Mouse (Mus musculus): Measurements from ENCODE around the gene Crip3. TPM values are rescaled to one million over a fixed set of nuclear protein-coding genes. Genes with fewer than 3 reads are reported as not detected.

Crip3 gene
- polyA plus RNA-seq, 1 experiment from 2014 or later: 37.5 TPM

DNA sequence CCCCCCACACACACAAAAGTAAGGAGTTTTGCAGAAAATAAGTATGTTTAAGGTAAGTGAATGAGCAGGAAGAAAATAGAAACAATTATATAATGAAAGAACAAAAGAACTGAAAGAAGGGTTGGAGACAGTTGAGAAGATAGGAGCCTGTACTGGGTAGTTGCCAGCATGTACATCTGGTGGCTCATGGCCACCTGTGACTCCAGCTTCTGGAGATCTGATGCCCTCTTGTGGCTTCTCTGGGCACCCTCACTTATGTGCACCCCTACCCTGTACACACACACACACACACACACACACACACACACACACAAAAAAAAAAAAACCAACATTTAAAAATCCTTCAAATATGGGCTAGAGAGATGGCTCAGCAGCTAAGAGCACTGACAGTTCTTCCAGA lies 9.0 kb upstream of the Crip3 start:
- Histone ChIP-seq H3K27ac (ENCODE audit: low read length) (no peak overlapping the region), H3K4me1 (ENCODE audit: control insufficient read depth, insufficient read depth, low read length) (no peaks in the 10 kb centered on the region), H3K4me2 (ENCODE audit: low read depth, low read length) (no peak overlapping the region), H3K27me3 (ENCODE audit: control insufficient read depth, insufficient read depth, low read length) (no peaks in the 10 kb centered on the region), H3K9me3 (replicated peaks; ENCODE audit: control insufficient read depth, low read length) (no peaks in the 10 kb centered on the region), H3K4me3 (ENCODE audit: low read length) (no peak overlapping the region), H3K9ac (ENCODE audit: low read length) (no peak overlapping the region), H3K36me3 (ENCODE audit: control insufficient read depth, insufficient read depth) (peaks cover 3% of the 10 kb centered on the region; the same call in 1 of the 2 replicates)
- no peak for ATAC-seq (replicated peaks; ENCODE audit: extremely low read depth, insufficient read depth, low FRiP score)

DNA sequence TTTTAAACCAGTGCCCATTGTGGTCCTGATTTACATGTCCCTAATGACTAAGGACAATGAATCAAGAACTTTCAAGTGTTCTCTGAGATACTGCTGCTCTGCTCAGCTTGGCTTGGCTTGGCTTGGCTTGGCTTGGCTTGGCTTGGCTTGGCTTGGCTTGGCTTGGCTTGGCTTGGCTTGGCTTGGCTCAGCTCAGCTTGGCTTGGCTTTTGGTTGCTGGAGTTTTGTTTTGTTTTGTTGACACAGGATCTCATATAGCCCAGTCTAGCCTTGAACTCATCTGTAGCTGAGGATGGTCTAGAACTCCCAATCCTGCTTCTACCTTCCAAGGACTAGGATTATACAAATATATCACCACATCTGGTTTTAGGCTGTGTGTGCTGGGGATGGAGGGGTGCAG lies 2.2 kb upstream of the Crip3 start:
- Histone ChIP-seq H3K27ac (ENCODE audit: low read length) (no peak overlapping the region), H3K27me3 (ENCODE audit: control insufficient read depth, insufficient read depth, low read length) (no peaks in the 10 kb centered on the region), H3K4me2 (ENCODE audit: low read depth, low read length) (no peak overlapping the region), H3K4me3 (ENCODE audit: low read length) (no peak overlapping the region), H3K36me3 (ENCODE audit: control insufficient read depth, insufficient read depth) (no peaks in the 10 kb centered on the region), H3K9ac (ENCODE audit: low read length) (no peak overlapping the region), H3K9me3 (replicated peaks; ENCODE audit: control insufficient read depth, low read length) (no peaks in the 10 kb centered on the region), H3K4me1 (ENCODE audit: control insufficient read depth, insufficient read depth, low read length) (0 out of 2 replicates have a peak, but pooled peaks cover 3% of the 10 kb centered on the region)
- no peak for ATAC-seq (replicated peaks; ENCODE audit: extremely low read depth, insufficient read depth, low FRiP score)

DNA sequence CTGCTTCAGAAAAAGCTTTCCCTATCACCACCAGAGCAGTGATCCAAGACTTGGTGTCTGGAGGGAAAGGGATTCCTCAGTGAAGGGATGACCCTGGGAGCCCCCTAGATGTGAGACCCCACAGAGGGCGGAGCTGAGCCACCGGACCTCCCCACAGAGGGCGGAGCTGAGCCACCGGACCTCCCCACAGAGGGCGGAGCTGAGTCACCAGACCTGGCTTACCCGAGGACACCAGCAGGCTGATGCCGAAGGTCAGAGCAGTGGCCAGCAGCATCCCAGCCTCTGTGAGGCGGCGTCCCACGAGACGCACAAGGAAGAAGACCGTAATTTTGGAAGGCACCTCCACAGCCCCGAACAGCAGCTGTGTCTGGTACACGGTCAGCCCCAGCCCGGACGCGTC lies 4.9 kb downstream of the Crip3 start:
- Histone ChIP-seq H3K4me3 (ENCODE audit: low read length) (peak overlapping the region; percentile 16), H3K36me3 (ENCODE audit: control insufficient read depth, insufficient read depth) (no peaks in the 10 kb centered on the region), H3K27ac (ENCODE audit: low read length) (no peak overlapping the region), H3K9me3 (replicated peaks; ENCODE audit: control insufficient read depth, low read length) (no peaks in the 10 kb centered on the region), H3K4me2 (ENCODE audit: low read depth, low read length) (peak overlapping the region; percentile 49), H3K9ac (ENCODE audit: low read length) (peak overlapping the region; percentile 49; the same call in 1 of the 2 replicates), H3K4me1 (ENCODE audit: control insufficient read depth, insufficient read depth, low read length) (peaks cover 7% of the 10 kb centered on the region; the same call in 1 of the 2 replicates), H3K27me3 (ENCODE audit: control insufficient read depth, insufficient read depth, low read length) (peaks cover 14% of the 10 kb centered on the region; the same call in 1 of the 2 replicates)
- WGBS: 5% methylated on average over 17 of the region's 17 CpGs
- ATAC-seq (replicated peaks; ENCODE audit: extremely low read depth, insufficient read depth, low FRiP score): 0 out of 2 replicates have a peak, but pooled peaks have one; percentile 16

DNA sequence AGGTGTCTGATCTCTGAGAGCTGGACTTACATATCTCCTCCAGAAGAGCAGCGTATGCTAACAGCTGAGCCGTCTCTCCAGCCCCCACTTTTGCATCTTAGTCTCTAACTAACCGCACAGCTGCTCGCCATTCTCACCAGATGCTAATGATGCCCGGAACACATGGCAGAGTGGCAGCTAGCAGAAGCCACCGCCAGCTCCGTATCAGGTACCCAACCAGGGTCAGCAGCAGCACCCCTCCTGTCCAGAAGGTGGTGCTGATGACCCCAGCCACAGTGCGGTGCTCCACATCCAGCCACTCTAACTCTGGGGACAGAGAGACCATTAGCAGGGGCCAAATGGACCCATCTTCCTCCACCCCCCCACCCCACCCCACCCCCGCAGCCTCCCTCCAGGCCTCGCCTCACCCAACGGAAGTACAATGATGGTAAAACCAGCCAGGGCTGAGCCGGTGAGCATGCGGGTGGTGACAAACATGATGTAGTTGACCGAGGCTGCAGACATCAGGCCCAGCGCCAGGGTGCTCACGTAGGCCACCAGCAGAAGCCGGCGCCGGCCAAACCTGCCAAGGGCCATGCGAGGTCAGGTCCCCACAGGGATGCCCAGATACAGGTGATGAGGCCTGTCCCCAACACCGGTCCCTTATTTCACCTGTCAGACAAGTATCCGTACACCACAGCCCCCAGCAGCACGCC lies 8.1 kb downstream of the Crip3 start:
- Histone ChIP-seq H3K4me1 (ENCODE audit: control insufficient read depth, insufficient read depth, low read length) (peaks cover 5% of the 10 kb centered on the region; the same call in 1 of the 2 replicates), H3K27me3 (ENCODE audit: control insufficient read depth, insufficient read depth, low read length) (peaks cover 15% of the 10 kb centered on the region; the same call in 1 of the 2 replicates), H3K4me3 (ENCODE audit: low read length) (no peak overlapping the region), H3K9ac (ENCODE audit: low read length) (no peak overlapping the region), H3K36me3 (ENCODE audit: control insufficient read depth, insufficient read depth) (no peaks in the 10 kb centered on the region), H3K9me3 (replicated peaks; ENCODE audit: control insufficient read depth, low read length) (no peaks in the 10 kb centered on the region; the same call in 1 of the 2 replicates), H3K27ac (ENCODE audit: low read length) (no peak overlapping the region), H3K4me2 (ENCODE audit: low read depth, low read length) (peak overlapping the region; percentile 42)
- ATAC-seq (replicated peaks; ENCODE audit: extremely low read depth, insufficient read depth, low FRiP score): no peak; the same call in 1 of the 2 replicates
- 19% methylated on average over 23 of the region's 23 CpGs for WGBS

DNA sequence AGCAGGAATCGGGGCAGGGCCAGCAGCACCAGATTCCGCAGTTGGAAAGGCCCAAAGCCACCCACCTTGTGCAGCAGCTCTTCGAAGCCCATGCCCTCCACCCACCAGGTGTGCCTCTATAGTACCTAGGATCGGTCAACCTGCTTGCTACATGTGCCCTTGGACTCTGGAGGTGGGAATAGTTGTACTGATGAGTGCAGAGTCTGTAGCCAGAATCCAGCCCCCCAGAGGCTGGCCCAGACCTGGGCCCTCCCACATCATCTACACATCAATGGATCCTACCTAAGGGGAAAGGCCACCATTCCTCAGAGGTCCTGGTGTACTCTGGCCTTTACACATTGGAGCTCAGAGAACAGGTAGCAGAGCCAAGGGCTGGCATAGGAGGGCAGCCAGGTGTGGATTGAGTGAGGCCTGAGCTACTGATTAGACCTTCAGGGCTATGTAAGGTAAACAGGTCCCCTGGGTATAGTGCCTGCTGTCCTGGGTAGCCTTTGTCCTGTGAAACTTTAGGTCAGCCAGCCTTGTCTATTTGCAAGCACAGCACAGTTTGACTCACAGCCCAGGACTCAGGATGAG lies 9.7 kb downstream of the Crip3 start, which contains the start of gene Slc22a7:
Gene Slc22a7 (minus strand): TSS at position 160 of the 576 bp plus-strand sequence.
- Histone ChIP-seq H3K9ac (ENCODE audit: low read length) (no peak within 1 kb of the TSS), H3K4me2 (ENCODE audit: low read depth, low read length) (no peak within 1 kb of the TSS), H3K27ac (ENCODE audit: low read length) (no peak within 1 kb of the TSS), H3K27me3 (ENCODE audit: control insufficient read depth, insufficient read depth, low read length) (peaks cover 30% of the 10 kb centered on the region), H3K36me3 (ENCODE audit: control insufficient read depth, insufficient read depth) (no peaks in the 10 kb centered on the region), H3K4me1 (ENCODE audit: control insufficient read depth, insufficient read depth, low read length) (no peaks in the 10 kb centered on the region), H3K9me3 (replicated peaks; ENCODE audit: control insufficient read depth, low read length) (no peaks in the 10 kb centered on the region; the same call in 1 of the 2 replicates), H3K4me3 (ENCODE audit: low read length) (no peak within 1 kb of the TSS)
- WGBS: 81% methylated on average over 4 of the region's 4 CpGs
- no peak for ATAC-seq (replicated peaks; ENCODE audit: extremely low read depth, insufficient read depth, low FRiP score)

DNA sequence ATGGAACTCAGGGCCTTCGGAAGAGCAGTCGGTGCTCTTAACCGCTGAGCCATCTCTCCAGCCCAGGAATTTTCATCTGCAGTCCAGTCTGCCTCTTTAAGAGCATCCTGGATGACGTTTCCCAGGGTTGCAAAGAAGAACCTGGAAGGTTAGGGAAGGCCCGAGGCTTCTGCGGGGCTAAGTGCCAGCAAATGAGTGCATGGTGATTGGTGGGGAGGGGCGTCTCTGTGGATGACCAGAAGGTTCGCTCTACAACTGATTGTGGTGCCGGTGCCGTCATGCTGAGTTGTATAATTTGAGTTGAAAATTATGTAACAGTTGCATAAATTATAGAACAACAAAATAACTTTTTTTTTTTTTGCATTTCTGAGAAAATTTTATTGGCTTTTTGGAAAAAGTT lies 10.4 kb downstream of the Crip3 start:
- no peak overlapping the region for H3K27ac ChIP-seq (ENCODE audit: low read length)
- no peak overlapping the region for H3K9ac ChIP-seq (ENCODE audit: low read length)
- no peaks in the 10 kb centered on the region for H3K4me1 ChIP-seq (ENCODE audit: control insufficient read depth, insufficient read depth, low read length)
- WGBS: 89% methylated on average over 10 of the region's 10 CpGs
- peaks cover 38% of the 10 kb centered on the region for H3K27me3 ChIP-seq (ENCODE audit: control insufficient read depth, insufficient read depth, low read length)
- H3K9me3 ChIP-seq (replicated peaks; ENCODE audit: control insufficient read depth, low read length): no peaks in the 10 kb centered on the region; the same call in 1 of the 2 replicates
- H3K4me2 ChIP-seq (ENCODE audit: low read depth, low read length): no peak overlapping the region
- ATAC-seq (replicated peaks; ENCODE audit: extremely low read depth, insufficient read depth, low FRiP score): no peak
- no peaks in the 10 kb centered on the region for H3K36me3 ChIP-seq (ENCODE audit: control insufficient read depth, insufficient read depth)
- H3K4me3 ChIP-seq (ENCODE audit: low read length): no peak overlapping the region

DNA sequence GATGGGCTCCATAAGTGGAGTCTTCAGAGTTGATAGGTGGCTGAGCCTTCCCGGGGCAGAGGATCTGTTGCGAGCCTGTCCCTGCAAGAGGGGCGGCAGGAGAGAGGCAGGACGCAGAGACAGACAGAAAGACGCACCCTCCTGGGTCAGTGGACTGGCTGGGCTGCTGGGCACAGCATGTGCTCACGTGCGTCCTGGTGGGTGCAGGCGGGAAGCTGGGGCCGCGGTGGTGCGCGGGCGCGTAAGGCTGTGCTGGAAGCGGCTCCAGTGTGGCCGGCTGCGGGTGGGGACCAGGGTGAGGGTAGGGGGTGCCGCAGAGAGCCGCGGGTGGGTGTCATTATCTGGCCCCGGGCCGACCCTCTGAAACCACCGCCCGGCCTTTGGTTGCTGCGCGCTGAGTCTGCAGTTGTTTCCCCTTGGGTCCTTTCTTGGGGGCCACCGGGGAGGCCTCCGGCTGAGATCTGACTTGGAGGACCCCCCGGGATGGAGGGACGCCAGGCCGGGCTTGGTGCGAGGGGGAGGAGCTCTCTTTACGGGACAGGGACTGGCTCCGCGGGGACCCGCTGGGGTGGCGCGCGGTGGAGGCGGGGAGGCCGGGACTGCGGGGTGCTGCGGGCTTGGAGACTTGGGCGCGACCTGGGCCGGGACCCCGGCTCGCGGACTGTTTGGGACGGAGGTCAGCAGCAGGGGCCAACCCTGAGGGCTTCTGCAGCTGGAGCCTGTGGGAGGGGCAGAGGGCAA lies 16.3 kb downstream of the Crip3 start:
- Histone ChIP-seq H3K4me2 (ENCODE audit: low read depth, low read length) (peak overlapping the region; percentile 80), H3K9me3 (replicated peaks; ENCODE audit: control insufficient read depth, low read length) (no peaks in the 10 kb centered on the region), H3K4me3 (ENCODE audit: low read length) (peak overlapping the region; percentile 44), H3K27ac (ENCODE audit: low read length) (no peak overlapping the region), H3K4me1 (ENCODE audit: control insufficient read depth, insufficient read depth, low read length) (no peaks in the 10 kb centered on the region; the same call in 1 of the 2 replicates), H3K9ac (ENCODE audit: low read length) (peak overlapping the region; percentile 61), H3K27me3 (ENCODE audit: control insufficient read depth, insufficient read depth, low read length) (peaks cover 51% of the 10 kb centered on the region), H3K36me3 (ENCODE audit: control insufficient read depth, insufficient read depth) (no peaks in the 10 kb centered on the region)
- WGBS: 3% methylated on average over 50 of the region's 50 CpGs
- ATAC-seq (replicated peaks; ENCODE audit: extremely low read depth, insufficient read depth, low FRiP score): no peak; the same call in 1 of the 2 replicates

DNA sequence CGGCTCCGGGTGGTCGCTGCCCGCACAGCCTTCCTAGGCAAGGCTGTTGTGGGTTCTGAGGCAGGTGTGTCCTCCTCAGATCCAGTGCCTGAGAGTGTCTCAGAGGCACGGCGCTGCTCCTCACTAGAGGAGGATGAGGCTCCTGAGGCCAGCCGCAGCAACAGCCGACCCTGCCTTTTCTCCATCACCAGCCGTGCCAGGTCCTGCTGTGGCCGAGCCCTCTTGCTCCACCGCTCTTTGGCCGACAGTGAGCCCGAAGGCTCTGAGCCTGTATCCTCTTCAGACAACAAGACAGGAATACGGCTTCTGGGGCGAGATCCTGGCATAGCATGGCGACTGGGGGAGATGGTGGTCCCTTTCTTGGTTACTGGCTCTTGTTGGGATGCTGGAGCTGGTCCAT lies 17.5 kb downstream of the Crip3 start:
- WGBS: 87% methylated on average over 16 of the region's 16 CpGs
- no peak for ATAC-seq (replicated peaks; ENCODE audit: extremely low read depth, insufficient read depth, low FRiP score)
- Histone ChIP-seq H3K36me3 (ENCODE audit: control insufficient read depth, insufficient read depth) (no peaks in the 10 kb centered on the region), H3K9me3 (replicated peaks; ENCODE audit: control insufficient read depth, low read length) (no peaks in the 10 kb centered on the region), H3K4me3 (ENCODE audit: low read length) (no peak overlapping the region), H3K27me3 (ENCODE audit: control insufficient read depth, insufficient read depth, low read length) (peaks cover 51% of the 10 kb centered on the region), H3K4me2 (ENCODE audit: low read depth, low read length) (no peak overlapping the region), H3K27ac (ENCODE audit: low read length) (no peak overlapping the region), H3K4me1 (ENCODE audit: control insufficient read depth, insufficient read depth, low read length) (no peaks in the 10 kb centered on the region; the same call in 1 of the 2 replicates), H3K9ac (ENCODE audit: low read length) (no peak overlapping the region)

DNA sequence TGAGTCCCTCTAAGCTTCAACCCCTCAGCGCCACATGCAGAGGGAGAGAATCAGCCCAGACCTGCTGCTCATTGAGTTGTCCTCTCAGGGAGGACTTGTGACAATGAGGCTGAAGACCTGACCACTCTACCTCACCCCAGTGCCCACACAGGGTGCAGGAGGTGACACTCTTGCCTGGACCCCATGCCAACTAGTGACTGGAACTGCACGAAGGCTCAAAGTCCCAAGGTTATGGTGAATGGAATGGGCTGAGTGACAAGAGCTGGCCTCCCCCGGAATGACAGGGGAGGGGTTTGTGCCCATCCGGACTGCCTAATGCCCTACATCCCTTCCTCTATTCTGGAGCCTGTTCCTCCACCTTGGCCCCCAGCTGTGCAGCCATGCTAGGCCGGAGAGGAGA lies 24.0 kb downstream of the Crip3 start:
- peaks cover 38% of the 10 kb centered on the region for H3K27me3 ChIP-seq (ENCODE audit: control insufficient read depth, insufficient read depth, low read length)
- H3K4me2 ChIP-seq (ENCODE audit: low read depth, low read length): no peak overlapping the region
- peaks cover 16% of the 10 kb centered on the region for H3K4me1 ChIP-seq (ENCODE audit: control insufficient read depth, insufficient read depth, low read length)
- no peak overlapping the region for H3K4me3 ChIP-seq (ENCODE audit: low read length)
- H3K27ac ChIP-seq (ENCODE audit: low read length): no peak overlapping the region
- no peak for ATAC-seq (replicated peaks; ENCODE audit: extremely low read depth, insufficient read depth, low FRiP score)
- no peaks in the 10 kb centered on the region for H3K9me3 ChIP-seq (replicated peaks; ENCODE audit: control insufficient read depth, low read length)
- 50% methylated on average over 5 of the region's 5 CpGs for WGBS
- no peaks in the 10 kb centered on the region for H3K36me3 ChIP-seq (ENCODE audit: control insufficient read depth, insufficient read depth)
- no peak overlapping the region for H3K9ac ChIP-seq (ENCODE audit: low read length)
